Mouse (Mus musculus): ENCODE data around the gene 4930522H14Rik. TPM values are rescaled to one million over a fixed set of nuclear protein-coding genes. Genes with fewer than 3 reads are reported as not detected.

The 4930522H14Rik gene
- total and polyA plus RNA-seq, 3 experiments: not detected

DNA sequence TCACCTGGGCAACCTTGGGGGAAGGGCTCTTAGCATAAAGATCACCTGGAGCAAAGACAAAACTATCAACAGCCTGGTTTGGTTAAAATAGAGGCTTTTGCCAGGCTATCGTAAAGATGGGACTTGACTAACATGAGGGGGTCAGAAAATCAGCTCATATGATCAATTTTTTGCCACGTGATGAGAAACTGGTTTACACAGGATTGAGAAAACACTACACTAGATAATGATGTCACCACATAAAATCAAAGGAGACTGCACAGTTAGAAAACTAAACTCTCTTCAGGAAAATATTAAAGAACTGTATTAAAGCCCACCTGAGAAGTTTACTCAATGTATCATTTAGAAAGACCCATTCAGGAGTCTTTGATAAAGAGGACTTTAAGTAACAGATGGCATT lies 56.0 kb downstream of the 4930522H14Rik start:
- Histone ChIP-seq H3K9ac (ENCODE audit: low read depth, low read length) (no peak overlapping the region), H3K27ac (peak overlapping the region; percentile 93), H3K4me3 (peak overlapping the region; percentile 93), H3K27me3 (ENCODE audit: control insufficient read depth, insufficient read depth, low read length) (no peaks in the 10 kb centered on the region), H3K79me2 (replicated peaks; ENCODE audit: control insufficient read depth, insufficient read depth, low read length) (peaks cover 9% of the 10 kb centered on the region; the same call in 1 of the 2 replicates), H3K36me3 (ENCODE audit: control insufficient read depth, insufficient read depth, low read length) (peaks cover 22% of the 10 kb centered on the region), H3K4me1 (ENCODE audit: control insufficient read depth, insufficient read depth, low read length) (peaks cover 5% of the 10 kb centered on the region)
- no peak for DNase-seq
- intact Hi-C loops (cut with DNase I): loop anchor here (2.0 kb wide), 1 partner anchor 14 kb away; no protein-coding TSS in a partner anchor
- WGBS: 37% methylated on average over 2 of the region's 2 CpGs
- TF ChIP-seq POLR2A (IDR thresholded peaks at IDR 0.05; ENCODE audit: insufficient read depth, low read depth, low read length): no peak
- no peak for TF ChIP-seq EP300 (IDR thresholded peaks at IDR 0.05; ENCODE audit: insufficient read depth, low read depth, low read length)
- no peak for TF ChIP-seq CTCF (IDR thresholded peaks at IDR 0.05)

- no peak overlapping the region for H3K4me3 ChIP-seq
- no peak overlapping the region for H3K27ac ChIP-seq
- WGBS: 69% methylated on average over 3 of the region's 3 CpGs
- no peak for DNase-seq
- H3K9ac ChIP-seq (ENCODE audit: low read depth, low read length): no peak overlapping the region
- peaks cover 23% of the 10 kb centered on the region for H3K36me3 ChIP-seq (ENCODE audit: control insufficient read depth, insufficient read depth, low read length)
- no peaks in the 10 kb centered on the region for H3K27me3 ChIP-seq (ENCODE audit: control insufficient read depth, insufficient read depth, low read length)
- intact Hi-C loops (cut with DNase I): no loop called here
- TF ChIP-seq CTCF (IDR thresholded peaks at IDR 0.05): no peak
- no peak for TF ChIP-seq EP300 (IDR thresholded peaks at IDR 0.05; ENCODE audit: insufficient read depth, low read depth, low read length)
- no peak for TF ChIP-seq POLR2A (IDR thresholded peaks at IDR 0.05; ENCODE audit: insufficient read depth, low read depth, low read length)
- H3K4me1 ChIP-seq (ENCODE audit: control insufficient read depth, insufficient read depth, low read length): peaks cover 5% of the 10 kb centered on the region
- peaks cover 9% of the 10 kb centered on the region; the same call in 1 of the 2 replicates for H3K79me2 ChIP-seq (replicated peaks; ENCODE audit: control insufficient read depth, insufficient read depth, low read length)
These were observed 58.5 kb downstream of the 4930522H14Rik start for GRCm38 (mm10) chr4:109472566-109472965.

DNA sequence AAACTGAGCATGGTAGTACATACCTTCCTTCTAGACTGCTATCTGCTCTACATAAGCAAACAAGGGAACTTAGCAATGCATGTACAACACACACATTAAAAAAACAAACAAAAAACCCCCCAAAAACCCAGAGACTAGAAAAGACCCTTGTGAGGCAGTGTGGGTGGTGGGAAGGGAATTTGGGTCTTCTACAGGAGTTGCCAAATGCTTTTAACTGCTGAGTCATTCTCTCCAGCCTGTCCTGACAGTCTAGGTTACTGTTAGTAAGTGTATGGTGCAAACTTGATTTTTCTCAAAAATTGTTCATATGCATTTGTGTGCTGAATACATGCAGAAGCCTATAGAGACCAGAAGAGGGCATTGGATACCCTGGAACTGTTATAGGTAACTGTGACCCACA lies 59.5 kb downstream of the 4930522H14Rik start:
- Histone ChIP-seq H3K4me1 (ENCODE audit: control insufficient read depth, insufficient read depth, low read length) (peaks cover 5% of the 10 kb centered on the region), H3K27me3 (ENCODE audit: control insufficient read depth, insufficient read depth, low read length) (no peaks in the 10 kb centered on the region), H3K36me3 (ENCODE audit: control insufficient read depth, insufficient read depth, low read length) (peaks cover 23% of the 10 kb centered on the region), H3K4me3 (no peak overlapping the region), H3K27ac (no peak overlapping the region), H3K79me2 (replicated peaks; ENCODE audit: control insufficient read depth, insufficient read depth, low read length) (peaks cover 9% of the 10 kb centered on the region; the same call in 1 of the 2 replicates), H3K9ac (ENCODE audit: low read depth, low read length) (no peak overlapping the region)
- DNase-seq: no peak
- intact Hi-C loops (cut with DNase I): no loop called here
- TF ChIP-seq EP300 (IDR thresholded peaks at IDR 0.05; ENCODE audit: insufficient read depth, low read depth, low read length) (no peak), POLR2A (IDR thresholded peaks at IDR 0.05; ENCODE audit: insufficient read depth, low read depth, low read length) (no peak), CTCF (IDR thresholded peaks at IDR 0.05) (no peak)

DNA sequence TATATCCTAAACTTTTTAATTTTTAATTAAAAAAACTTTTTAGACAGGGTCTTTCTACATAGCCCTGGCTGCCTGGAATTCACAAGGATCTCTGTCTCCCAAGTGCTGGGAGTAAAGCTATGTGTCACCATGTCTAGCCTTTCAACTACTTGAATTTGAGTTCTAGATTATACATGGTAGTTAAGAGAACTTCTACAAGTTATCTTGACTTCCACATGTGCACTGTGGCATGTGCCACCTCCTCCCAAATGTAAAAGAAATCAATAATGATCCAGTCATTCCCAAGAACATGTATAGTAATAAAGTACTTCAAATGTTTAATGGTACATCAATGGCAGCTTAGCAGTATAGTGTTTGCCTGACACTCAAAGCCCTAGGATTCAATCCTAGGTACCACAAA lies 63.4 kb downstream of the 4930522H14Rik start:
- no peak overlapping the region for H3K27ac ChIP-seq
- intact Hi-C loops (cut with DNase I): no loop called here
- TF ChIP-seq EP300 (IDR thresholded peaks at IDR 0.05; ENCODE audit: insufficient read depth, low read depth, low read length) (no peak), CTCF (IDR thresholded peaks at IDR 0.05) (no peak), POLR2A (IDR thresholded peaks at IDR 0.05; ENCODE audit: insufficient read depth, low read depth, low read length) (no peak)
- no peaks in the 10 kb centered on the region for H3K27me3 ChIP-seq (ENCODE audit: control insufficient read depth, insufficient read depth, low read length)
- H3K36me3 ChIP-seq (ENCODE audit: control insufficient read depth, insufficient read depth, low read length): peaks cover 28% of the 10 kb centered on the region
- peaks cover 2% of the 10 kb centered on the region; the same call in 1 of the 2 replicates for H3K79me2 ChIP-seq (replicated peaks; ENCODE audit: control insufficient read depth, insufficient read depth, low read length)
- H3K4me3 ChIP-seq: no peak overlapping the region
- no peak for DNase-seq
- no peak overlapping the region for H3K9ac ChIP-seq (ENCODE audit: low read depth, low read length)
- H3K4me1 ChIP-seq (ENCODE audit: control insufficient read depth, insufficient read depth, low read length): peaks cover 3% of the 10 kb centered on the region

DNA sequence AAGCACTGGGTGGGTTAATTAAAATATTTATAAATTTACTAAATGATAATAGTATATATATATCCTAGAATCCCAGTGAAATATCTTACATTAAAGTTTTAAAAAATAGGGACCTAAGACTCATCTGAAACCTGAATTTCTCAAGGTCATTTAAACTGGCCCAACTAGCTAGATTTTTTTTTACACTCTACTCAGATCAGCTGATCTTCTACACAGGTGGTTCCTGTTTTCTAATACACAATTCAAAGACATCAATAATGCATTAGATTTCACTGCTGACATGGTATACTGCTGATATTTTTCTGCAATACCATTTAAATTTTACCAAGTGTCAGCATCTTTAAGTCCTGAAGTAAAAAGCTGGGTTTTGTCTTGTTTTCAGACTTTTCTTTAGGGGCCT lies 67.2 kb downstream of the 4930522H14Rik start:
- H3K36me3 ChIP-seq (ENCODE audit: control insufficient read depth, insufficient read depth, low read length): peaks cover 28% of the 10 kb centered on the region
- TF ChIP-seq EP300 (IDR thresholded peaks at IDR 0.05; ENCODE audit: insufficient read depth, low read depth, low read length) (no peak), CTCF (IDR thresholded peaks at IDR 0.05) (no peak), POLR2A (IDR thresholded peaks at IDR 0.05; ENCODE audit: insufficient read depth, low read depth, low read length) (no peak)
- peaks cover 7% of the 10 kb centered on the region for H3K4me1 ChIP-seq (ENCODE audit: control insufficient read depth, insufficient read depth, low read length)

DNA sequence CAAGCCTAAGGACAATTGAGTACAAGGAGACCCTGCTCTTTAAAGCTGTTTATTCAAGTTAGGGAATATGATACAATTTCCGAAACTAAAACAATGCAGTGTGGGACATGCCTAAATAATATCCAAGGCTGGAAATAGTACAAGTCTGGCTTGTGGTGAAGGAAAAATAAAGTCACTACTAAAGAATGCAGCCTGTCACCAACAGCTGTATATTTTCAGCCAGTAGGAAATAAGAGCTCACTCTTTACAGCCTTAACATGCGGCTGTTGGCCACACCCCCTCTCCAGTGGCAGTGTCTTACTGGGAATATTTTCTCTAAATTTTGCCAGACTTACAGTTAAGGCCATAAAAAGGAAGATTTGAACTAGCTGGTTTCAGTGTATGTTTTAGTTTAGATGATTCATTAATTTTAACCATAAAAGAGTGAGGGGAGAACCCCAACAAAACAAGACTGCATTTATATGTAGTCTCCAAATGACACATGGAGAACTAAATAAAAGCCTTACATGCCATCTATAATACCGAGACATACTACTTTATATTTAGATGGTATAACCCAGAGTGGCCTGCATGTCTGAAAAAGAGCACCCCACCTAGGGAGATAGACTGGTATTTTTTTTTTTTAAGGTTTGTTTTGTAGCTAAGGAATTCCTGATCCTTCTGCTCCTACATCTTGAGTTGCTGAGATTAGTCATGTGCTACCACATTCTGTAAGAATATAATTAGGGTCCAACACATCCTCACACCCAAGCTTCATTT lies 70.5 kb downstream of the 4930522H14Rik start:
- intact Hi-C loops (cut with DNase I): loop anchor here (2.0 kb wide), 1 partner anchor 14 kb away; no protein-coding TSS in a partner anchor

More for the DNA sequence above, 67.2 kb downstream of the 4930522H14Rik start:
- Histone ChIP-seq H3K4me3 (no peak overlapping the region), H3K27me3 (ENCODE audit: control insufficient read depth, insufficient read depth, low read length) (no peaks in the 10 kb centered on the region), H3K79me2 (replicated peaks; ENCODE audit: control insufficient read depth, insufficient read depth, low read length) (no peaks in the 10 kb centered on the region; the same call in 1 of the 2 replicates), H3K27ac (no peak overlapping the region), H3K9ac (ENCODE audit: low read depth, low read length) (no peak overlapping the region)
- no peak for DNase-seq
- intact Hi-C loops (cut with DNase I): no loop called here

More for the DNA sequence above, 70.5 kb downstream of the 4930522H14Rik start:
- peak overlapping the region; percentile 49 for H3K9ac ChIP-seq (ENCODE audit: low read depth, low read length)
- no peak overlapping the region for H3K4me3 ChIP-seq
- WGBS: 18% methylated on average over 3 of the region's 3 CpGs
- TF ChIP-seq EP300 (IDR thresholded peaks at IDR 0.05; ENCODE audit: insufficient read depth, low read depth, low read length) (0 out of 2 replicates have a peak, but pooled peaks have one; percentile 59), CTCF (IDR thresholded peaks at IDR 0.05) (peak; percentile 10; the same call in 1 of the 2 replicates), POLR2A (IDR thresholded peaks at IDR 0.05; ENCODE audit: insufficient read depth, low read depth, low read length) (no peak)
- no peaks in the 10 kb centered on the region; the same call in 1 of the 2 replicates for H3K79me2 ChIP-seq (replicated peaks; ENCODE audit: control insufficient read depth, insufficient read depth, low read length)
- peaks cover 37% of the 10 kb centered on the region for H3K36me3 ChIP-seq (ENCODE audit: control insufficient read depth, insufficient read depth, low read length)
- no peaks in the 10 kb centered on the region for H3K27me3 ChIP-seq (ENCODE audit: control insufficient read depth, insufficient read depth, low read length)
- peak overlapping the region; percentile 82 for H3K27ac ChIP-seq
- peak; percentile 44 to 59 for DNase-seq
- peaks cover 7% of the 10 kb centered on the region for H3K4me1 ChIP-seq (ENCODE audit: control insufficient read depth, insufficient read depth, low read length)

Measured in heart, adult 2 months (tissue).